Mouse (Mus musculus) thymus, postnatal 4 days (tissue): ENCODE measurements at regions not wholly inside any gene's neighbourhood (a gene's known extent, or its start where the extent isn't known, plus 50 kb on each side); places are given as distances from the start of the nearest gene placed in this dataset.

ENCODE experiments used
- DNase-seq: peaks from one replicate; pipeline ENCODE4 v3.0.0; 2021

GRCm38 (mm10) chr11:20987171-20987815 is 103.8 kb upstream of the Peli1 start:
- no peak for DNase-seq

- no peak for DNase-seq
These were observed 103.2 kb upstream of the Peli1 start for GRCm38 (mm10) chr11:20987841-20988251.

- DNase-seq, result no peak
These were observed 102.2 kb upstream of the Peli1 start for GRCm38 (mm10) chr11:20988871-20989270.

- no peak for DNase-seq
These were observed 97.5 kb upstream of the Peli1 start for GRCm38 (mm10) chr11:20993580-20993979.

- no peak for DNase-seq
These were observed 89.7 kb upstream of the Peli1 start for GRCm38 (mm10) chr11:21001400-21001799.

GRCm38 (mm10) chr11:21007222-21007621 is 83.9 kb upstream of the Peli1 start:
- DNase-seq, result no peak

- no peak for DNase-seq
These were observed 81.6 kb upstream of the Peli1 start for GRCm38 (mm10) chr11:21009505-21009904.

GRCm38 (mm10) chr11:21010867-21011266 is 80.2 kb upstream of the Peli1 start:
- no peak for DNase-seq

GRCm38 (mm10) chr11:21014250-21014649 is 76.8 kb upstream of the Peli1 start:
- DNase-seq, result no peak

- no peak for DNase-seq
These were observed 75.6 kb upstream of the Peli1 start for GRCm38 (mm10) chr11:21015536-21015935.

- DNase-seq, result no peak
These were observed 74.9 kb upstream of the Peli1 start for GRCm38 (mm10) chr11:21016133-21016746.

- no peak for DNase-seq
These were observed 74.2 kb upstream of the Peli1 start for GRCm38 (mm10) chr11:21016791-21017329.

GRCm38 (mm10) chr11:21019829-21020228 is 71.3 kb upstream of the Peli1 start:
- DNase-seq, result no peak

GRCm38 (mm10) chr11:21024111-21024510 is 67.0 kb upstream of the Peli1 start:
- no peak for DNase-seq

- DNase-seq, result no peak
These were observed 66.6 kb upstream of the Peli1 start for GRCm38 (mm10) chr11:21024521-21024920.

GRCm38 (mm10) chr11:21027299-21027698 is 63.8 kb upstream of the Peli1 start:
- DNase-seq, result no peak

- DNase-seq, result no peak
These were observed 60.7 kb upstream of the Peli1 start for GRCm38 (mm10) chr11:21030362-21030761.

GRCm38 (mm10) chr11:21031816-21032215 is 59.3 kb upstream of the Peli1 start:
- no peak for DNase-seq

GRCm38 (mm10) chr11:21033234-21033822 is 57.8 kb upstream of the Peli1 start:
- DNase-seq, result no peak

- peak; percentile 45 for DNase-seq
These were observed 57.2 kb upstream of the Peli1 start for GRCm38 (mm10) chr11:21033823-21034401.

- DNase-seq, result no peak
These were observed 54.8 kb upstream of the Peli1 start for GRCm38 (mm10) chr11:21036161-21036916.

- no peak for DNase-seq
These were observed 53.7 kb upstream of the Peli1 start for GRCm38 (mm10) chr11:21037267-21037906.
